Mouse (Mus musculus): ENCODE results near the gene Elovl2. TPM values are rescaled to one million over a fixed set of nuclear protein-coding genes. Genes with fewer than 3 reads are reported as not detected.

Gene Elovl2
- polyA plus RNA-seq, 1 experiment = not detected

DNA sequence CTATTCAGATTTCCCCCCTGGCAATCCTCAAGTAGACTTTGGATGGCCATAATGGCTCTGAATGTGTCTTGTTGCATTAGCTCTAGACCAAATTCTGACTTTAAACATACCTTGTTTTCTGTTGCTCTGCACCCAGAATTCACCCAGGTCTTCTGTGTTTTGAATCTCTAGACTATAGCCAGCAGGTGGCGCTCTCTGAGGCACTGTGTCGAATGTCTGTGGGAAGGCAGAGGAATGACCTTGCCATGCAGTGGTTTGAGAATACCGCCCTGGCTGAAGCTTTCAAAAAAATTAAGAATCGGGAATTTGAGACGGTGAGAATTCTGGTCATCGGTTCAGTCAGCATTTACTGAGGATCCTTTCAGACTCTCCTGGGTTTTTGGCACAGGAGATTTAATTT, 85.3 kb downstream of the Elovl2 start:
- H3K4me3 ChIP-seq (ENCODE audit: insufficient read depth, low read depth, low read length) = no peak overlapping the region
- H3K4me1 ChIP-seq (ENCODE audit: control insufficient read depth, insufficient read depth, insufficient read length, low read length) = no peaks in the 10 kb centered on the region
- no peak overlapping the region for H3K27ac ChIP-seq (replicated peaks; ENCODE audit: low read depth, low read length)

Other genes with a start within 250 kb of the Elovl2 start
- gene Pak1ip1, start 219.4 kb downstream of the Elovl2 start, polyA plus RNA-seq (2012; ENCODE audit: insufficient read depth, insufficient read length, missing spikeins) = 53.0 and 58.3 TPM in 2 replicates
- gene Tmem14c, start 204.1 kb downstream of the Elovl2 start, polyA plus RNA-seq (2012; ENCODE audit: insufficient read depth, insufficient read length, missing spikeins) = 595 and 651 TPM in 2 replicates
- gene Mak, start 140.7 kb downstream of the Elovl2 start, polyA plus RNA-seq (2012; ENCODE audit: insufficient read depth, insufficient read length, missing spikeins) = not detected in 2 replicates
- not detected in 2 replicates for gene Gcm2, start 109.4 kb downstream of the Elovl2 start, polyA plus RNA-seq (2012; ENCODE audit: insufficient read depth, insufficient read length, missing spikeins)
- not detected in 2 replicates for gene Sycp2l, start 106.1 kb downstream of the Elovl2 start, polyA plus RNA-seq (2012; ENCODE audit: insufficient read depth, insufficient read length, missing spikeins)
- gene Smim13, start 29.4 kb upstream of the Elovl2 start, polyA plus RNA-seq (2012; ENCODE audit: insufficient read depth, insufficient read length, missing spikeins) = 6.3 and 7.3 TPM in 2 replicates
- not detected in 2 replicates for gene Gm17364, start 53.6 kb upstream of the Elovl2 start, polyA plus RNA-seq (2012; ENCODE audit: insufficient read depth, insufficient read length, missing spikeins)

Measured in brown adipose tissue, adult 24 weeks (tissue).